Mouse (Mus musculus) heart, adult 2 months (tissue): ENCODE data around the gene Ech1.

Source experiments
- CTCF ChIP-seq: fragments of 200-600 bp; IDR thresholded peaks from 2 replicates; pipeline ENCODE4 v1.8.1; 2022; ENCODE audit warnings: antibody characterized with exemption, mild to moderate bottlenecking, moderate library complexity
- EP300 ChIP-seq: fragments of 200-500 bp; IDR thresholded peaks from 2 replicates; pipeline ENCODE4 v1.6.1; 2011; ENCODE audit warnings: low read depth, low read length, control low read depth; ENCODE audit not compliant: insufficient read depth

DNA sequence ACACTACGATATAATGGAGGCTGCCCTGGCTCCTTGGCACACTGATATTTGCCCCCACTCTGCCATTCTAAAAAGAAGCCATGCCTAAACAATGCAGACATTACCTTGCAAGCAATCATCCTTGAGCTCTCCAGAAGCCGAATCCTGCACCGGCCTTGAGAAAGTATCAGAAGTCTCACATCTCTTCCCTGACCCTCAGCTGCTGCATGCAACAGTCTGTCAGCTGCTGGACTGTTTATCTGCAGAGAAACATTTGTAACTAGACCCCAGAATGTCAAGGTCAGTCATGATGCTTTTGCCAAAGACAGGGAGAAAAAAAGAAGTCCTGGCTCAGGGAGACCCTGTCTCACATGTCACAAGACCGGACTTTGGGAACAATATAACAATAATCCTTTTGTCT is 51.1 kb downstream of the Ech1 start:
- TF ChIP-seq CTCF (no peak), EP300 (no peak)
